Mouse (Mus musculus) testis, postnatal 14 days (tissue): ENCODE data around the gene Tbx1.
"Not testable (repeated sequence)": the region's sequence is repeated elsewhere in the genome, so short reads cannot be mapped to it uniquely, and the experiment has no call there.

Source experiments
- DNase-seq: peaks from one replicate; pipeline ENCODE4 v3.0.0; 2021; ENCODE audit warnings: low spot score

The Tbx1 gene

DNA sequence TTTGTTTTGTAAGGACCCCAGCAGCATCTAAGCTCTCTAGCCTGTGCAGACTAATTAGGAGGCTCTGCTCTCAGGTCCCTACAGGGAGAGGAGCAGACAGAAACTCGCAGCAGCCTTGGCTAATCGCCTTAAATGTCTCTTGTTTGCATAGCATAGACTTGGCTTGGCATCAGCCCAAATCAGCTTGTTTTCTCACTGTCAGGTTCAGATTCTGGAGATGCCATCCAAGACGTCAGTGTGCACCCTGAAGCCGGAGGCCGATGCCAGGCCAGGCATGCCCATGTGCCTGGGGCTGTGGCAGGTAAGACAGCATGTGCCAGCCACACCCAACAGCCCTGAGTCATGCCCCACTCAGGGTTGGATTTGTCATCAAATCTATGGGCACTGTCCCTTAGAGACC lies 42.6 kb downstream of the Tbx1 start:
- DNase-seq, result no peak

DNA sequence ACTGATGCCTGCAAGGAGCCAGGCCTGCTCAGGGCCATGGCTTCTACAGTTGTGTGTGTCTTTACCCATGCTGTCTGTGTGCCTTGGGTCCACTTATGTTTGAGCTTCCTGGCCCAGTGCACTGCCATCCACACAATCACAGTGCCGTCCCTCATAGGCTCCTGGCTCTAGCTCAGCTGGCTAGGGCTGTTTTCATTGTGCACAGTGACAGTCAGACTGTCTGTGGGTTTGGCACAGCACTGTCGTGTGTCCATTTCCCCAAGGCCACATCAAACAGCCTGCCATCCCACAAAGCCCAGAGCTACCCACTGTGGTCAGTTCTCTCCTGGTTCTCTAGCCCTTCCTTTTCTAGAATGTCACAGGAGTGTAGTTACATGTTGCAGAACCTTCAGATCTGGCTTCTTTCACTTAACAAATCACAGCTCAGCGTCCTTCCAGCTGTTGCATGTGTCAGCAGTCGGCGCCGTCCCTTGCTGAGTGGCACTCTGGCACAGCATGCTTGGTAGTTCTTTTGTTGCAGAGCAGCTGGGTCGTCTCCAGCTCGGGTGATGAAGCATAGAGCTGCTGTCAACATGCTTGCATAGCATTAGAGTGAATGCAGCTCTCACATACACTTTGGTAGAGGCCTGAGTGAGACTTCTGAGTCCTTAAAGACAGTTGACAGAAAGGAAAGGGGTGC lies 47.2 kb downstream of the Tbx1 start:
- no peak for DNase-seq

DNA sequence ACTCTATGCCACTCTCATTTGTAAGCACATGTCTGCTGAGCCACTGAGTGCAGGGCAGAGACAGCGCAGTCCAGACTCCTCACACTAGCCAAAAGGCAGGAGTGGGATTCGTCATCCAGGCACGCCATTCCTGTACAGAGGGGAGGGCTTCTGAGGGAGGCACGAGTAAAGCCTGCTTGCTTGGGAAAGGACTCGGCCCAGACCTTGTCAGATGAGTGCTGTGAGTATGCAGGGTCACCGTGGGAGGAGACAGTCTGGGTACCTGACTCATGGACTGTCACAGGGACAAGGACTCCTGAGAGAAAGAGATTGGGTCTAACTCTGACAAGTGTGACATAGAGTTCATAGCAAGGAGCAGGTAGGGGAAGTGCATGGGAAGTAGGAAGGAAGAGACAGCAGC lies 51.2 kb downstream of the Tbx1 start:
- no peak for DNase-seq

DNA sequence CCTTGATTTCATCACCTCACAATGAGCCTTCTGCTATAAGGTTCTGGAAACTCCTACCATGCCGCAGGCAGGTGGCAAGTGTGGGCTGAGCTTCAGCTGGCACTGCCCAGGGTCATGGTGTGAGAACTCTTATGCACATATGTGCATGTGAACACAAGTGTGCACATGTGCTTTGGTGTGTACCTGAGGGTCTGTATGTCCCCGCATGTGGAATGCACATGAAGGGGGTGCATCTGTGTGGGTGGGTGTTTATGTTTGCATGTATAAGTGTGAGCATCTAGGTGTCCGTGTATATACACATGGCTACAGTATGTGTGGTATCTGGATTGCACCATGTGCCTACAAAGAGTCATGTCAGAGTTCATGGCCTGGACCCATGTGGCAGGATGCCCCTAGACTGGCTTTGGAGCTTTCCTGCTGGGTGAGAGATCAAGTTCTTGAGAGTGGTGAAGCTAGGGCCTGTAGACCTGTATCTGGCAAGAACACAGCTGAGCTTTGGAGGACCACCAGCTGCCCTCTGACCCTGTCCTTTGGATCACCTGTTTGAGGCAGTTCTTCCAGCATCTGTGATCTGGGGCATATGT lies 53.0 kb downstream of the Tbx1 start:
- DNase-seq, result no peak

DNA sequence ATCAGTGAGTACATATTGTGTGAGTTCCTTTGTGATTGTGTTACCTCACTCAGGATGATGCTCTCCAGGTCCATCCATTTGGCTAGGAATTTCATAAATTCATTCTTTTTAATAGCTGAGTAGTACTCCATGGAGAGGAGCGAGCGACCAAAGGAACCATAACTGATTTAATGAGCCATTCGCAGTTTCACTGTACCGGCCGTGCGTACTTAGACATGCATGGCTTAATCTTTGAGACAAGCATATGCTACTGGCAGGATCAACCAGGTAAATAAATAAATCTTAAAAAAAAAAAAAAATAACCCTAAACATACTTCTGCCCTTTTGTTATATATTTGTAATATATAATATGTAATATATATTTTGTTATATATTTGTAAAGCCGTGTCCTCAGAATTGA lies 57.4 kb downstream of the Tbx1 start:
- DNase-seq, result not testable (repeated sequence)
